Mouse (Mus musculus): Measurements from ENCODE around the gene Ctdsp1. TPM values are rescaled to one million over a fixed set of nuclear protein-coding genes. Genes with fewer than 3 reads are reported as not detected.
A peak's percentile ranks its signal among the peaks of the same experiment; 100 is the strongest.

Ctdsp1 gene
- polyA plus RNA-seq, 1 experiment from 2014 or later: 86.0 TPM

- ATAC-seq (ENCODE audit: low FRiP score, low TSS enrichment): no peak
- Histone ChIP-seq H3K9me3 (ENCODE audit: control insufficient read depth, low read length) (no peaks in the 10 kb centered on the region), H3K4me1 (ENCODE audit: control insufficient read depth, insufficient read depth, low read length) (no peaks in the 10 kb centered on the region), H3K27ac (ENCODE audit: low read depth, low read length) (no peak overlapping the region), H3K9ac (ENCODE audit: low read depth, low read length) (no peak overlapping the region), H3K36me3 (ENCODE audit: control insufficient read depth, insufficient read depth, low read length) (peaks cover 67% of the 10 kb centered on the region), H3K27me3 (ENCODE audit: control insufficient read depth, insufficient read depth, low read length) (no peaks in the 10 kb centered on the region), H3K4me3 (ENCODE audit: low read length) (no peak overlapping the region), H3K4me2 (replicated peaks; ENCODE audit: low read depth, low read length) (no peak overlapping the region)
- WGBS: 89% methylated on average over 19 of the region's 19 CpGs
These were observed 48.0 kb downstream of the Ctdsp1 start for GRCm38 (mm10) chr1:74439166-74439876.

- no peaks in the 10 kb centered on the region for H3K9me3 ChIP-seq (ENCODE audit: control insufficient read depth, low read length)
- H3K4me1 ChIP-seq (ENCODE audit: control insufficient read depth, insufficient read depth, low read length): no peaks in the 10 kb centered on the region
- no peak for ATAC-seq (ENCODE audit: low FRiP score, low TSS enrichment)
- peaks cover 68% of the 10 kb centered on the region for H3K36me3 ChIP-seq (ENCODE audit: control insufficient read depth, insufficient read depth, low read length)
- no peaks in the 10 kb centered on the region for H3K27me3 ChIP-seq (ENCODE audit: control insufficient read depth, insufficient read depth, low read length)
- no peak overlapping the region for H3K9ac ChIP-seq (ENCODE audit: low read depth, low read length)
- WGBS: 95% methylated on average over 2 of the region's 2 CpGs
- no peak overlapping the region for H3K4me3 ChIP-seq (ENCODE audit: low read length)
- no peak overlapping the region for H3K4me2 ChIP-seq (replicated peaks; ENCODE audit: low read depth, low read length)
- no peak overlapping the region for H3K27ac ChIP-seq (ENCODE audit: low read depth, low read length)
These were observed 53.2 kb downstream of the Ctdsp1 start for GRCm38 (mm10) chr1:74444538-74444937.

MicroRNAs within 50 kb of the gene (microRNA counts, 519-probe panel; counts per million panel counts)
- 4,573 counts per million, percentile 31 among the panel's probes with 10 or more counts for microRNA mmu-miR-26b

Small RNA genes lying within 50 kb of the gene (microRNA-seq; reads per million reads assigned to microRNA genes)
- gene Mir26b: 26,936 reads per million, percentile 98 among the genes with 10 or more reads in this experiment

Other genes with a start within 250 kb of the Ctdsp1 start
- gene Cxcr2, start 237.5 kb upstream of the Ctdsp1 start, polyA plus RNA-seq (2014; fragmentation: Nextera tagmentation; extraction: Ambion mirVana): 0.10 TPM in 1 of 2 replicates, not detected in the other
- not detected in 2 replicates for gene Cxcr1, start 196.9 kb upstream of the Ctdsp1 start, polyA plus RNA-seq (2014; fragmentation: Nextera tagmentation; extraction: Ambion mirVana)
- gene Arpc2, start 155.4 kb upstream of the Ctdsp1 start, polyA plus RNA-seq (2014; fragmentation: Nextera tagmentation; extraction: Ambion mirVana): 378 and 417 TPM in 2 replicates
- 2.5 and 3.2 TPM in 2 replicates for gene Gpbar1, start 113.0 kb upstream of the Ctdsp1 start, polyA plus RNA-seq (2014; fragmentation: Nextera tagmentation; extraction: Ambion mirVana)
- 249 and 258 TPM in 2 replicates for gene Aamp, start 106.8 kb upstream of the Ctdsp1 start, polyA plus RNA-seq (2014; fragmentation: Nextera tagmentation; extraction: Ambion mirVana)
- 126 and 154 TPM in 2 replicates for gene Pnkd, start 106.6 kb upstream of the Ctdsp1 start, polyA plus RNA-seq (2014; fragmentation: Nextera tagmentation; extraction: Ambion mirVana)
- gene Tmbim1, start 85.9 kb upstream of the Ctdsp1 start, polyA plus RNA-seq (2014; fragmentation: Nextera tagmentation; extraction: Ambion mirVana): 16.3 and 18.1 TPM in 2 replicates
- 0.44 and 0.79 TPM in 2 replicates for gene Catip, start 29.4 kb upstream of the Ctdsp1 start, polyA plus RNA-seq (2014; fragmentation: Nextera tagmentation; extraction: Ambion mirVana)
- gene Slc11a1, start 16.3 kb upstream of the Ctdsp1 start, polyA plus RNA-seq (2014; fragmentation: Nextera tagmentation; extraction: Ambion mirVana): 2.0 and 5.2 TPM in 2 replicates
- gene Vil1, start 17.9 kb downstream of the Ctdsp1 start, polyA plus RNA-seq (2014; fragmentation: Nextera tagmentation; extraction: Ambion mirVana): 2.8 and 6.7 TPM in 2 replicates
- 76.1 and 92.9 TPM in 2 replicates for gene Cnot9, start 114.5 kb downstream of the Ctdsp1 start, polyA plus RNA-seq (2014; fragmentation: Nextera tagmentation; extraction: Ambion mirVana)
- 1.0 and 1.2 TPM in 2 replicates for gene Plcd4, start 151.4 kb downstream of the Ctdsp1 start, polyA plus RNA-seq (2014; fragmentation: Nextera tagmentation; extraction: Ambion mirVana)
- gene Usp37, start 152.8 kb downstream of the Ctdsp1 start, polyA plus RNA-seq (2014; fragmentation: Nextera tagmentation; extraction: Ambion mirVana): 31.9 and 43.9 TPM in 2 replicates
- gene Zfp142, start 196.7 kb downstream of the Ctdsp1 start, polyA plus RNA-seq (2014; fragmentation: Nextera tagmentation; extraction: Ambion mirVana): 5.8 and 10.5 TPM in 2 replicates
- 14.4 and 18.9 TPM in 2 replicates for gene Bcs1l, start 196.8 kb downstream of the Ctdsp1 start, polyA plus RNA-seq (2014; fragmentation: Nextera tagmentation; extraction: Ambion mirVana)
- gene Rnf25, start 209.9 kb downstream of the Ctdsp1 start, polyA plus RNA-seq (2014; fragmentation: Nextera tagmentation; extraction: Ambion mirVana): 8.1 and 28.3 TPM in 2 replicates
- gene Stk36, start 209.9 kb downstream of the Ctdsp1 start, polyA plus RNA-seq (2014; fragmentation: Nextera tagmentation; extraction: Ambion mirVana): 6.2 and 7.5 TPM in 2 replicates

All from kidney, embryonic 14.5 days (tissue).